Mouse (Mus musculus): ENCODE results near the gene Retnlb.

DNA sequence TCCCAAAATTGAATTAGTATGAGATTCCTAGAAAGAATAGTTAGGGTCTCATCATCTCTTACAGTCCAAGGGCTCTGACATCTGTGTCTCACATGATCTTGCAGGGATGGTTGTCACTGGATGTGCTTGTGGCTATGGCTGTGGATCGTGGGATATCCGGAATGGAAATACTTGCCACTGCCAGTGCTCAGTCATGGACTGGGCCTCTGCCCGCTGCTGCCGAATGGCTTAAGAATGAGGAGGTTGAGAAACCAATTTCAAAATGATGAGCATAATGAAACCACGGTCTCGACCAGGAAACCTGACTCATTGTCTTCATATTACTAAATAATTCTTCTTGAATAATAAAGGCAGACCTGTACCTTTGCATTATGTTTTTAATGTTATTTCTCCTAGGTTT is 1.9 kb downstream of the Retnlb start:
- TF ChIP-seq CTCF (IDR thresholded peaks at IDR 0.05; ENCODE audit: low read depth, low read length) (no peak), POLR2A (IDR thresholded peaks at IDR 0.05; ENCODE audit: insufficient read depth, low read length) (no peak), EP300 (IDR thresholded peaks at IDR 0.05; ENCODE audit: insufficient read depth, low read depth, low read length) (no peak)

All from ES-Bruce4 (cell line).